Mouse (Mus musculus) layer of hippocampus, postnatal 10 days (tissue): ENCODE data around the gene Cox7a1. TPM values are rescaled to one million over a fixed set of nuclear protein-coding genes. Genes with fewer than 3 reads are reported as not detected.
"Not testable (repeated sequence)": the region's sequence is repeated elsewhere in the genome, so short reads cannot be mapped to it uniquely, and the experiment has no call there.

ENCODE experiments used
- DNase-seq, 2 experiments: peaks; one replicate each; pipeline ENCODE4 v3.0.0; 2021; ENCODE audit warnings: low spot score in 2 of 2
- total RNA-seq, 2 experiments: library from RNA; stranded (reverse); gene quantifications; 2 replicates each; pipeline ENCODE4 v1.2.3; 2021

The Cox7a1 gene
- total RNA-seq, 2 experiments from 2014 or later, result 5.3 to 5.6 TPM

DNA sequence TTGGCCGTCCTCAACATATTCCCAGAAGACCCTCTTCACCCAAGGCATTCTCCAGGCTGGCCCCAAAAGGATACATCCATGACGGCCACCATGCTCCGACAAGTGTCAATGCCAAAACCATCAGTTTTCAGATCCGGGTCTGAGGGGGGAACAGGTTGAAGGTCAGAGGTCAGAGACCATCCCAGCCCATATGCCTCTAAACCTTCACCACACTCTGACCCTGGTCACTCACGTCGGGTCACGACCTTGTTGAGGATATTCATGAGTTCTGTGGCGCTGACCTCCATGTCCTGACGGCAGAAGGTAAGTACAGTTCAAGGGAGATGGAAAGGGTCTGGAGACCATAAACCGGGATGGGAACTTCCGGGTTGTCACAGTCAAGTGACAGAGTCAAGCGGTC is 8.1 kb downstream of the Cox7a1 start:
- no peak for DNase-seq

DNA sequence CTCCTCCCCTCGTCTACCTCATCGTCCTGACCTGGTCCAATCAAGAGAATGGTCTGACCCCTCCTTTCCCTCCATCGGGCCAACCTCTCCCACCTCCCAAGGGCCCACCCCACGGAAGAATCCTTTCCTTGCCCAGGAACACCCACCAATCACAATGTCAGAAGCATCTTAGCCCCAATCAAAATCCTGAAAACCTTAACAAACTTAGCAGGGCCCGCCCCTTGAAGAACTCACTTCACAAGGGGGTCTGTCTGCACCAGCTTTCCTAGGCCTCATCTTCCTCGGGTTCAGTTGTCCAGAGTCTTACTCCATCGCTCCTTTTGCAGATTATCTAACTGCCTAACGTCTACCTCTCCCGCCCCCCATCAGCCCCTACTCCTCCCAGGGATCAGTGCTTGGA is 9.1 kb downstream of the Cox7a1 start:
- no peak for DNase-seq

GRCm38 (mm10) chr7:30193581-30194100 is 9.7 kb downstream of the Cox7a1 start:
- DNase-seq, result peak; percentile 64 to 77

DNA sequence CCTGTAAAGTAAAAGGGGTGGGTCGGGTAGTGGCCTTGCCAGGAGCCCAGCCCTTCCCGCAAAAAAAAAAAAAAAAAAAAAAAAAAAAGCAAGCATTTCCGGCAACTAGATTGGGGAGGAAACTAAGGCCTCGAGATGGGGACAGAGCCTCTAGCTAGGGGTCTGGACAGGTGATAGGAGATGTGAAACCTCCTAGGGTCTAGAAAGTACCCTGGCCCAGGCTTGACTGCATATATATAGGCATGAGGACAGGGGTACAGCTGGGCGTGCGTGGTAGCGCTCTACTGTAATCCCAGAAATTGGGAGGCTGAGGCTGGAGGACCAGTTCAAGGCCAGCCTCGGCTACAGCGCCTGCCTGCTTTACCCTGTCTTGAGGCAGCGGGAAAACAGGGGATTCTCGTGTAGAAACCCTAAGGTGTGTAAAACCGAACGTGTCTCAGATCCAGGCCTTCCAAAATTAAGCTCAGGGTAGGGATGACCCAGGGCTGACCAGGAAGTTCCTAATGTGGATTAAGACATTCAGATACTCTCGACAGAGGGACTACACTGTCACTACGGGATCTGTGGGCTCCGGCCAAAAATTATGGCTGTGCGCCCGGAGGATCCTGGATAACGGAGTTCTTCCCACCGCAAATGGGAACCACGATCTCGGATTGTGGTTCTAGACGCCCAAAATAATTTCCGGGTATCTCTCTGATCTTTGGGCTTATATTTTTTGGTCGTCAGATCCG is 10.3 kb downstream of the Cox7a1 start:
- DNase-seq, result peak; percentile 63 to 70

GRCm38 (mm10) chr7:30194884-30195283 is 10.9 kb downstream of the Cox7a1 start:
- DNase-seq, result peak; percentile 88 to 95

DNA sequence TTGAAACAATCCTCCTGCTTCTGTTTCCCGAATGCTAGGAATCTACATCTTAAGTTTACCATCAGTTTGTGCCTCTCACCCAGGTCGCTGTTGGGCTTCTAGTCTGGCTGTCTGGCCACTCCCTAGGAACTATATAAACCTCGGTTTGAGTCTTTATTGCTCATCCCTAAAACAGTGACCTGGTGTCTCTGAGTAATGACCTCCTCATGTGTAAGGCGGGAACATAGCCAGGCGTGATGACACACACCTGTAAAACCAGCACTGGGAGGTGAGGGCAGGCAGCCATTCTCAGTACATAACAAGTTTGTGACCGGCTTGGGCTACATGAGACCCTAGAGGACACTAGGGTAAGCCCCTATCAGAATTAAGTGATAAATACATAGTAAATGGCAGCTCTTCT is 11.5 kb downstream of the Cox7a1 start:
- no peak for DNase-seq

DNA sequence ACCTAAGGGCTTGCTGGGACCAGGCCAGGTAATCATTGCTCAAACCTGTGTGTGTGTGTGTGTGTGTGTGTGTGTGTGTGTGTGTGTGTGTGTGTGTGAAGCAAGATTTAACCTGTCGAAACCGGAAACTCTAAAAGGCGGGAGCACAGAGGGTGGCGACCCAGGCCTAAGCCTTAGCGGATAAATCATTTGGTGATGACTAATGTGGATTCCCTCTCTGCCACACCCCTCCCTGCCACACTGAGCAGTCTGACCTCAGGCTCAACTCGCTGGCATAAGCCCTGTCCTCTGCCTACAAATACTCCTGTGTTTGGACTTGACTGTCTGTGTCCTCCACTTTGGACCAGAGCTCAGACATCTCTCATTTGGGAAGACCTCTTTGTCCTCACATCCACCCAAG is 12.2 kb downstream of the Cox7a1 start:
- DNase-seq, result no peak

GRCm38 (mm10) chr7:30197592-30198129 is 13.7 kb downstream of the Cox7a1 start:
- DNase-seq, result no peak

DNA sequence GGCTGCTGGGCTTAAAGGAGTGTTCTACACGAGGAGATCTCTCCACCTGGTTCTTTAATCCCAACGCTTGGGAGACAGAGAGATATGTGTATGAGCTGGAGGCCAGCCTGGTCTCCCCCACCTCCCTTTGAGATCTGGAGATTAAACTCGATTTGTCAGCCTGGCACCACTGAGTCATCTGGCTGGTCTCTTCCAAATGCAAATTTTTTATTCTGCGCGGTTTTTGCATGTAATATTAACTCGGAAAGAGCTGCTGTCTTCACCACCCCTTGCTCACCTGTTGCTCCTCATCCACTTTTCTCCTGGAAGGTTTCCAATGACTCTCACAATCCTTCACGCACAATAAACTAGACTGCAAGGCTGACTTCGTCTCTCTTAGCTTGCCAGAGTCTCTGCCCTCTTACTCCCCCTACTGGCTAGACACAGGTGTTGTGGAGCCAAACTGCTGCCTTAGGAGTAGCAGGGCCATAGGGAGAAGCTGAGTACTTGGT is 14.6 kb downstream of the Cox7a1 start, which contains the start of gene Capns1:
TSS of gene Capns1 (minus strand) at position 331 of the 491 bp plus-strand sequence.
- peak; percentile 53 to 68 for DNase-seq

DNA sequence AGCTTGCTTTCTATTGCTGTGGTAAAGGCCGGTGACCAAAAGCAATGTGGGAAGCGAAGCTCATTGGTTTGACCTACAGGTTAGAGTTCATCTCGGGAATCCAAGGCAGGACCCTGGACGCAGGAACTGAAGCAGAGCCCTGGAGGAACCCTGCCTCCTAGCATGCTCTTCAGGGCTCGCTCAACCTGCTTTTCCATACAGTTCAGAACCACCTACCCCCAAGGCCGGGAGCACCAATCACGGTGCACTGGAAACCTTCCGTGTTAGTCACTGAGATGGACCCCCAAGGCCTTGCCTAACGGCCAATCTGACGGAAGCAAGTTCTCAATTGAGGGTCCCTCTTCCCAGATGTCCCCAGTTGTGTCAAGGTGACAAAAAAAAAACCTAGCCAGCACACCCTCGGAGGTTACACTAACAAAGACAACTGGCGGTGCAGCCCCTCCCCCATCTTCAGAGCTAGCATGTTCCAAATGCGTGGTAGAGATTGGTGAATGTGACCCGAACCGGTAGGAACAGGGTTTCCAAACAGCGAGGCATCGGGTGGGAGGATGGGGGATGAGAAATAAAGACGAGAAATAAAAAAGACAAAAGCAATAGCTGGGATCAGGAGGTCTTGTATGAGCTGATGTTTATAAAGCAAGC is 15.7 kb downstream of the Cox7a1 start:
- DNase-seq, result no peak

- no peak for DNase-seq
These were observed 16.3 kb downstream of the Cox7a1 start for GRCm38 (mm10) chr7:30200200-30200599.

DNA sequence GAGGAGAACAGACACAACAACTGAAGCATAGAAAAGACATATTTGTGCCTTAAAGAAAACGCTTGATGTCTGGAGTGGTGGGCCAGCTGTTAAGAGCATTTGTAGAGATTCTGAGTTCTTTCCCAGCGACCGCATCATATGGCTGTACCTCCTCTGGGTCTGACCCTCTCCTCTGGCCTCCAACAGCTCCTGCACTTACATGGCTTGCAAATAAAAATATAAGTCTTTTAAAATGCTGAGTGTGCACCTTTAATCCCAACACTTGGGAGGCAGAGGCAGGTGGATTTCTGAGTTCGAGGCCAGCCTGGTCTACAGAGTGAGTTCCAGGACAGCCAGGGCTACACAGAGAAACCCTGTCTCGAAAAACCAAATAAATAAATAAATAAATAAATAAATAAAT is 16.7 kb downstream of the Cox7a1 start:
- DNase-seq, result not testable (repeated sequence)

- DNase-seq, result no peak
These were observed 19.1 kb downstream of the Cox7a1 start for GRCm38 (mm10) chr7:30202895-30203690.

DNA sequence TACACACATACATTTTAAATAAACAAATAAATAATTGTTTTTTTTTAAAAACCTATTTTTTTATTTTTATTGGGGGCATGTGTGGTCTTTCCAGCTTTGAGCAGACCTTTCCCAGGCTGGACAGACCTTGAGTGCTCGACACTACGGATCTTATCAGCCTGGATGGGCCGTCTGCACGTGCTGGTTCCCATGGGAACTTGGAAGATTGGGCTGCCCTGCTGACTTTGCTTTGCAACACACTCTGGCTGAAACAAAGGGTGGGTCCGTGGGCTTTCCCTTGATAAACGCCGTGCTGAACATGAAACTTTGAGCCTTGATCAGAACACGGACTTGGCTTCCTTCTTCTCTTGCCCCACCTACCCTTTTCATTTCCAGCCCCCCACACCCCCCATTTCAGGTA is 20.4 kb downstream of the Cox7a1 start:
- DNase-seq, result no peak

GRCm38 (mm10) chr7:30205383-30205782 is 21.4 kb downstream of the Cox7a1 start:
- DNase-seq, result peak; percentile 68 to 74

- DNase-seq, result not testable (repeated sequence)
These were observed 22.4 kb downstream of the Cox7a1 start for GRCm38 (mm10) chr7:30206364-30206763.

GRCm38 (mm10) chr7:30211025-30211424 is 27.1 kb downstream of the Cox7a1 start:
- no peak for DNase-seq

GRCm38 (mm10) chr7:30213881-30214280 is 29.9 kb downstream of the Cox7a1 start:
- DNase-seq, result no peak

- DNase-seq, result no peak
These were observed 31.9 kb downstream of the Cox7a1 start for GRCm38 (mm10) chr7:30215875-30216274.

GRCm38 (mm10) chr7:30216723-30217151 is 32.8 kb downstream of the Cox7a1 start:
- peak; percentile 72 to 81 for DNase-seq

GRCm38 (mm10) chr7:30217277-30217676 is 33.3 kb downstream of the Cox7a1 start:
- DNase-seq, result no peak
